Mouse (Mus musculus) megakaryocyte-erythroid progenitor cell, adult 5-6 weeks (primary cell): Measurements from ENCODE around the gene Eif1. TPM values are rescaled to one million over a fixed set of nuclear protein-coding genes. Genes with fewer than 3 reads are reported as not detected.
"Not testable (repeated sequence)": the region's sequence is repeated elsewhere in the genome, so short reads cannot be mapped to it uniquely, and the experiment has no call there.

Source experiments
- ATAC-seq: replicated peaks from 2 replicates; pipeline ENCODE4 v1.8.0; 2016; ENCODE audit warnings: mild to moderate bottlenecking, inconsistent platforms; ENCODE audit not compliant: severe bottlenecking, poor library complexity, low FRiP score, low TSS enrichment
- total RNA-seq, 2 experiments: library from RNA; stranded (forward) in 1 of 2; stranded (reverse) in 1 of 2; fragments of 200-1000, 215-1000 nt in 1 of 2; fragments of >200 nt in 1 of 2; fragmentation: Nextera tagmentation in 1 of 2; gene quantifications; 2 replicates each; pipeline ENCODE4 v1.2.3; 2014 to 2017

The Eif1 gene
- total RNA-seq, 2 experiments from 2014 or later, result 204 to 1,051 TPM

- ATAC-seq, result not testable (repeated sequence)
These were observed 11.0 kb upstream of the Eif1 start for GRCm38 (mm10) chr11:100308672-100309071.

DNA sequence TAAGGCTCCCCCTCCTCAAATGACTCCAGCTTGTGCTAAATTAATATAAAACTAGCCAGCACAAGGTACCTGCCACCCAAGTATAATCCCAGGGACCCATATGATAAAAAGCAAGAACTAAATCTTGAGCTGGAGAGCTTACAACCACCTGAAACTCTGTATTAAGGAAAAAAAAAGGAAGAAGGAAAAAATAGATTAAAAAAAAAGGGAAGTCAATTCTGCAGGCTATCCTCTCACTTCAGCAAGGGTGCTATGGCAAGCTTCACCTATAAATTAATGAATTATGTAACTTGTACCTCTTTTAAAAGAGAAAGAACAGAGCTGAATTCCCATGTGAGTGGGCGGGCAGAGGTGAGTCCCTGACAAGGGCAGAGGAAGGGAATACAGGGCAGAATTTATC, 8.0 kb upstream of the Eif1 start:
- no peak for ATAC-seq

GRCm38 (mm10) chr11:100312096-100312679, 7.5 kb upstream of the Eif1 start:
- ATAC-seq, result no peak

- no peak for ATAC-seq
These were observed 6.3 kb upstream of the Eif1 start for GRCm38 (mm10) chr11:100313424-100313823.

DNA sequence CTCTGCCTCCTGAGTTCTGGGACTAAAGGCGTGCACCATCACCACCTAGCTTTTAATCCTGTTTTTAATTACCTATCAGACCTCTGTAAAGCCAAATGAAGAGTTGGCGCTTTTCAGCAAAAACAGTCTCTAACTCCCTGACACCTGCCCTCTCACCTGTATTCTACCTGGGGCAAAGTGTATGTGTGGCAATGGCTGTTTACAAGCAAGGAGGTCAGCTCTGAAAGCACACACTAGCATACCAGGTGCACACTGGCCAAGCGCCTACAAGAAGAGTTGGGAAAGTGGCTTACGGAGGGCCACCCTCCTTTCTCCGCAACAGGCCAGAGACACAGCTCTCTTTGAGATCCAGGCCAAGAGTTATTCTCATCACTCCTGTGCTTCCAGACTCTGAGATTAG, 4.2 kb upstream of the Eif1 start:
- ATAC-seq, result no peak

DNA sequence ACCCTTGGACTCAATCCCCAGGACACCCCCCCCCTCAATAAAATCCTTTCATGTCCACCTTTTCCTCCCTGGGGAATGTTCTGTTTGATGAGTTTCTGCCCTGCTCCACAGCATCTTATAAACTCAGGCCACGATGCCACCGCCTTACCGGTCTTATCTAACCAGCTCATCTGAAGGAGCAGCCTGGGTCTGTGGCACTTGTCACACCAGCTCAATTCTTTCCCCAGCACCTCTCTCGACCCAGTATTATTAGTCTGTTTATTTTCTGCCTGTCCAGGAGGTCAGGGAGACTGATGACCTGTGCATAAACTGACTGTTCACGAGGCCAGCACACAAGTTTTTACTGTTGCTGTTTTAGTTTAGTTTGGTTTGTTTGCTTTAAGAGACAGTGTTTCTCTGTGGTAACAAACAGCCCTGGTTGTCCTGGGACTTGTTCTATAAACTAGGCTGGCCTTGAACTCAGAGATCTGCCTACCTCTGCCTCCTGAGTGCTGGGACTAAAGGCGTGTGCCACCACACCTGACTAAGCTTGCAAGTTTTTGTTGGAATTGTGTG, 1.8 kb upstream of the Eif1 start:
- ATAC-seq, result 0 out of 2 replicates have a peak, but pooled peaks have one; percentile 22

GRCm38 (mm10) chr11:100318529-100319451, 895 bp upstream of the Eif1 start:
- no peak for ATAC-seq

DNA sequence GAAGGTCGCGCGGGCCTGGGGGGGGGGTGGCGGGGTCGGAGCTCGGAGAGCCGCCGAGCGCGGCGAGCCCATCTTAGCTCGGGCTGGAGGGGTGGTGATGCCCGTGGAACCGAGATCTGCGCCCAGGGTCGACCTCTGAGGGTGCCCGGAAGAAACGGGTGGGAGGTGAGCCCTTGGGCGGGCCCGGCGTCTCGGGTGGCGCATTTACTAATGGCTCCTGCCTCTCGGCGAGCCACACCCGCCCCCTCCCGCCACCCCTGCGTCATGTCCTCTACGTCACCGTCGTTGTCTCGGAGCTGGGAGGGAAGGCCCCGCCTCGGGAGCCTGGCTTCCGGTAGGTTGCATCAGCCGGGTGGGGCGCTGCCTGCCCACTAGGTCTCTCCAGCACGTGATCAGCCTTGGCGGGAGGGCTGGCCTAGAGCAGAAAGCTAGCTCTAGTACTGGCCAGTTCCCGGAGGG, 516 bp downstream of the Eif1 start:
- peak; percentile 84 for ATAC-seq

DNA sequence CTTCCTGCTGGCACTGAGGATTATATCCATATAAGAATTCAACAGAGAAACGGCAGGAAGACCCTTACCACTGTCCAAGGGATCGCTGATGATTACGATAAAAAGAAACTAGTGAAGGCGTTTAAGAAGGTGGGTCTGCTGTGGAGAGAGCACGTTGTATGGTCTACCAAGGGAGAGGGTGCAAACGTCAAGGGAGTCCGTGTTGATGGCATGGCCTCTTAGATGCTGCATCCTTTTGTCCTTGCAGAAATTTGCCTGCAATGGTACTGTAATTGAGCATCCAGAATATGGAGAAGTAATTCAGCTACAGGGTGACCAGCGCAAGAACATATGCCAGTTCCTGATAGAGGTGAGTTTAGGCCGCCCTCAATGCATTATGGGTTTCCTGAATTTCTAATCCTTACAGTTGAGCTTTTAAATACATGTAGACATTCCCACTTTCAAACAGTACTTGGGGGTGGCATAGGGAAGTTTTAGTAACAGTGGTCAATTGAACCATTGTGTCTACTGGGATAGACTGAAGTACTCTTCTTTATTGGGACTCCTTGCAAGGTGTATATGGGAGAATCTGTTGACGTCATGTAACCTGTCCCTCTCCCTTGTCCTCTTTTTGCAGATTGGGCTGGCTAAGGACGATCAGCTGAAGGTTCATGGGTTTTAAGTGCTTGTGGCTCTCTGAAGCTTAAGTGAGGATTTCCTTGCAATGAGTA, 1.2 kb downstream of the Eif1 start:
- ATAC-seq, result not testable (repeated sequence)

DNA sequence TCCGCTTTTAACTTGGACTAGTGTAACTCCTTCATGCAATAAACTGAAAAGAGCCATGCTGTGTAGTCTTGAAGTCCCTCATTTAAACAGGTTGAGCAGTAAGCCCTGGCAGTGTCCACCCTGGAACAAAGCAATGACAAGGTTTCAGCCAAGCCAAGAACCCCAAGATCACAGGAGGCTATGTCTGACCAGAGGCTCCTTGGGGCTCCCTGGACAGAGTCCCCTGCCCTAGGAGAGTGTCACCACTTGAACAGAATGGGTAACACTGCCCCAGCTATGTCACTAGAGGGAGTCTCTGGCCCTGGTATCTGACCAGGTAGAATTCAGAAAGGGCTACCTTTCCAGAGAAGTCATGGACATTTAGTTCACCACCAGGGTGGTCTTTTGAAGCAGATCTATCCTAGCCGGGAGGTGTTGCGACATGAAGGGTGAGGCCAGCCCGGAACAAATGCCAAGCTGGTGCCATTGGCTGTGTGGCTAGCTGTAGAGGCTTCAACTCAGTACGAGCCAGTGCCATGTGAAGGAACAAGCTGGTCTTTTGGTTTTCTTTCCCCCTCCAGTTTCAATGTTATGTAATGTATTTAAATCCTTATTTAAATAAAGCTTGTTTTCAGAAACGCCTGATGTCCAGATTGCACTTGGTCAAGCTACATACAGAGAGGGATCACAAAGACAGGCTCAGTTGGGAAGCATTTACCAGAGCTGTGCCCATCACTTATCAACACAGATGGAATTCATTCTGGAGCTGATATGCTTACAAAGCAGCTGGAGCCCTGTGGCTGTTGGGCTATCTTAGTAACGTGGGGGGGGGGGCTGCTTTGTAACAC, 2.0 kb downstream of the Eif1 start:
- ATAC-seq, result not testable (repeated sequence)

- ATAC-seq, result no peak
These were observed 3.0 kb downstream of the Eif1 start for GRCm38 (mm10) chr11:100322591-100323258.

DNA sequence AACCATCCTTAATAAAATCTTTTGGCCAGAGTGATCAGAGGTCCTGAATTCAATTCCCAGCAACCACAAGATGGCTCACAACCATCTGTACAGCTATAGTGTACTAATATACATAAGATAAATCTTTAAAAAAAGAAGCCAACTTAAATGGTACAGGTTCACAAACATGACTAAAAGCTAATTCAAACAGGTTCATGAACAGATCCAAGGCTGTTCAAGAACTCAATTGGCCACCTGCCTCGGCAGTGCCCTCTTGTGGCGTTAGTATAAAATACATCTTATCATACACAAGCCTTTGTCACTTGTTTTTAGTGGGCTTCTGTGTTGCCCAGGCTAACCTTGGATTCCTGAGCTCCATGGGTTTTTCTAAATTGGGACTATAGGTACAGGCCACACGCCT, 3.9 kb downstream of the Eif1 start:
- ATAC-seq, result no peak

GRCm38 (mm10) chr11:100325062-100325629, 5.5 kb downstream of the Eif1 start:
- no peak for ATAC-seq

GRCm38 (mm10) chr11:100327316-100327715, 7.6 kb downstream of the Eif1 start:
- no peak for ATAC-seq

GRCm38 (mm10) chr11:100327761-100328160, 8.1 kb downstream of the Eif1 start:
- no peak for ATAC-seq

DNA sequence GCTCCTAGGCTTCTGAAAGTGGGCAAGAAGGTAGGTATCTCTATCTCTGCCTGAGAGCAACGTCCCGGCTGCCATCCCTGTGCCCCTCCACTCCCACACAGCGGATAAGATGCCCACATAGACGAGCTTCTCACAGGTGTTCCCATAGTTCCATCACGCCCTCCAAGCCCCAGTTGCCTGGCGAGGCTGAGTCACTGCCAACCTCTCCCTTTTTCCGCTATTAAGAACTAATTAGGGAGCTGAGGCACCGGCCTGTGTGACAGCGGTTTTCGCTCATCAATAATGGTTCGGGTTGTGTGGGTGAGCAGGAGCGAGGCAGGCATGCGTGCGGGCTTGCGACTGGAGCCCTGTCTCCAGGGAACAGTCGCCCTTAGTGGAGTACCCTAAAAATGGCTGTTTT, 10.6 kb downstream of the Eif1 start:
- no peak for ATAC-seq

DNA sequence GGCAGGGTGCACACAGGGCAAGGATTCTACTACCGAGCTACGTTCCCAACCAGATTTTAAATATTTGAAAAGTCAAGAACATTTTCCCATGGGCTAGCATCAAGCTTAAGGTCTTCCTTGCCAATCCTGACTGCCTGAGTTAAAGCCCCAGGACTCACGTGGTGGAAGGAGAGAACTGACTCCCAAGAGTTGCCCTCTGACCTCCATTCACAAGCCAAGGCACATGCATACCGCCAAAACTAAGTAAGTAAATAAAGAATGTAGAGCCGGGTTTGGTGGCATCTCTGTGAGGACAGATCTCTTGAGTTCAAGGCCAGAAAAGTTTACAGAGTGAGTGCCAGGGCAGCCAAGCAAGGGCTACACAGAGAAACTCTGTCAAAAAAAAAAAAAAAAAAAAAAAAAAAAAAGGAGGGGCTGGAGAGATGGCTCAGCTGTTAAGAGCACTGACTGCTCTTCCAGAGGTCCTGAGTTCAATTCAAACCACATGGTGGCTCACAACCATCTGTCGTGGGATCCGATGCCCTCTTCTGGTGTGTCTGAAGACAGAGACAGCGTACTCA, 11.2 kb downstream of the Eif1 start:
- ATAC-seq, result not testable (repeated sequence)
